Mouse (Mus musculus): ENCODE data around the gene Rassf8. TPM values are rescaled to one million over a fixed set of nuclear protein-coding genes. Genes with fewer than 3 reads are reported as not detected.

Rassf8 gene
- total RNA-seq, 2 experiments from 2014 or later: 15.5 to 17.3 TPM

DNA sequence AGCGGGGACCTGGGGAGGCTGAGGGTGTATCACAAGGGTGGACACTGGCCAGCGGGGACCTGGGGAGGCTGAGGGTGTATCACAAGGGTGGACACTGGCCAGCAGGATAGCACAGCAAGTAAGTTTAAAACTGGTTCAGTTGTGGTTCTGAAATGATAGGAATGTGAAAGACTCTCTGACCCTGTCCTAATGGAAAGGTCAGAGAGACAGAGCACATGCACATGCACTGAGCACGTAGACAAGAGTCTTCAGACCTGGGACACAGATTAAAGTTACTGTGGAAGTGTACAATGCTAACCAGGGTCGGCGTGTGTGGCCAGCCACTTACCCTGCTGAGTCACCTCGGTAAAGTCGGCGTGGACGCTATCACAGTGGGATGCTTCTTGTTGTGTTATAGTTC, 61.4 kb downstream of the Rassf8 start:
- intact Hi-C loops (cut with DNase I): no loop called here
- DNase-seq (ENCODE audit: low spot score in 2 of 2): no peak

DNA sequence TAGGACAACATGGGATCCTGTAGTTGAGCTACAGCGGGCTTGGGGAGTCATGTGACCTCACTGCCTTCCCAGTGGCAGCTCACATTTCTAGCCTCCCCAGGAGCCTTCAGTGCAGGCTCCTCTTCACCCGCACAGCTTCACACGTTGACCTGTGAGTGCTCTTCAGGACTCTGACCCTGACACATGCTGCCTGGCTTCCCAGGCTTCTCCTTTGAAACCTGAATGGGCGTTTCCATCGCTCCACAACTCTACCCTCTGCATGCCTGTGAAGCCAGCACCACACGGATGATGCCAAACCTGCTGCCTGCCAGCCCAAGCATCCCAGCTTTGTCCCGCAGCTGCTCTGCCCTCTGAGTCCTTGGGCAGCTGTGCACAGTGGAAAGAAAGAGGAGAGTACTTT, 63.0 kb downstream of the Rassf8 start:
- intact Hi-C loops (cut with DNase I): no loop called here
- DNase-seq (ENCODE audit: low spot score in 2 of 2): no peak

DNA sequence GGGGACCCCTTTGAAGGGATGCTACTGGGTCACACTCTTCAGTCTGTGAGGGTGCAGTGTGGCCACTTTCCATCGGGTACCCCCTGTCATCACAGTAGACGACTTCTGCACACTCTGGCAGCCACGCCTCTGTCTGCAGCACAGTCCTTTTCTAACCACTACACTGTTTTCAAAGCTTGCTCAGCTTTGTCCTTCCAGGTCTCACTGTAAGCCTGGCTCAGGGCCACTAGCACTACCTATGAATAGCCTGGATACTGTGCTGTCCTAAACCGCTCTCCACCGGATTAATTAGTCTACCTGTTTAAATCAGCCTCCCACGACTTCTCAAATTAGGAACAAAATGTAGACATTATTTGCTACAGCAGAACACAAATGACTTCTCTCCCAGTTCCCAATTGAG, 63.5 kb downstream of the Rassf8 start:
- intact Hi-C loops (cut with DNase I): no loop called here
- no peak for DNase-seq (ENCODE audit: low spot score in 2 of 2)

DNA sequence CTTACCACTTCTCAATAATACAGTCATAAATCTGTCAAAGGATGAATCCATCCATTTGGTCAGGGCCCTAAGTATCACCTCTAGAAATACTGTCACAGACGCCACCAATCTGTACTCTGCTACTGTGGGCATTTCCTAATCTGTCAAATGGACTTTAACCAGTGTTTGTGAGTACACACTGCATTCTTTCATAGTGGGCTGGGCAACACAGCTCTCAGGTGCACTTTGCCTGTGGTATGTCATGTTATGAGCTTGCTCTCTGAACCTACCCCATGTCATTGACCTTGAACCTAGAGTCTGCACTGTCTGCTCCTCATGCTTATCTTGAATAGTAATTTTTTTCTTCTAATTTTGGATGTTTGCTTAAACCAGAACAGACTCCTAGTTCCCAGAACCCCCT, 64.6 kb downstream of the Rassf8 start:
- DNase-seq (ENCODE audit: low spot score in 2 of 2): no peak
- intact Hi-C loops (cut with DNase I): no loop called here

DNA sequence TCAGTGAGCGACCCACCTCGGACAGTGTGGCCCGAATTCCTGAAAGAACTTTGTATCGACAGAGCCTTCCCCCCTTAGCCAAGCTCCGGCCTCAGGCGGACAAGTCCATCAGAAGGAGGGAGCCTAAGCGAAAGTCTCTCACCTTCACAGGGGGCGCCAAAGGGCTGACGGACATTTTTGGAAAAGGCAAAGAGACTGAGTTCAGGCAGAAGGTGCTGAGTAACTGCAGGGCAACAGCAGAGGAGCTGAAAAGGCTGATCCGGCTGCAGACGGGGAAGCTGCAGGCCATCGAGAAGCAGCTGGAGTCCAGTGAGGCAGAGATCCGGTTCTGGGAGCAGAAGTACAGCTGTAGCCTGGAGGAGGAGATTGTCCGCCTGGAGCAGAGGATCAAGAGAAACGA, 68.7 kb downstream of the Rassf8 start:
- intact Hi-C loops (cut with DNase I): no loop called here
- DNase-seq (ENCODE audit: low spot score in 2 of 2): no peak

DNA sequence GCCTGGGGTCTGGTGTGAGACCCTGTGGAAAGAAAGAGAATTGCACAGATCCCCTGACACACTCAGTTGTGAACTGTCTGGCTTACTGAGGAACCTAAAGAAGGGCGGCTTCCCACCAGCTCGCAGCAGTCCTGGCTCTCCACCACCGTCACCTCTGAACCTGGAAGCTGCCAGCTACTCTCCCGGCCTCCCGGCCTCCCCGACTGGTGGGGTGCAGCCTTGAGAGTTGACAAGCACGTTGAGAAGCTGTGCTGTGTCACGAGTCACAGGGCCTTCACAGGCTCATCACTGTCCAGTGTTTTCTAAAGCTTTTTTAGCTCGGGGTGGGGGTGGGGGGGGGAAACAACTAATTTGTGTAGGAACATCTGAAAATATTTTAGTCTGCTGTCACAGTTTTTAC, 72.6 kb downstream of the Rassf8 start:
- intact Hi-C loops (cut with DNase I): no loop called here
- DNase-seq (ENCODE audit: low spot score in 2 of 2): no peak

DNA sequence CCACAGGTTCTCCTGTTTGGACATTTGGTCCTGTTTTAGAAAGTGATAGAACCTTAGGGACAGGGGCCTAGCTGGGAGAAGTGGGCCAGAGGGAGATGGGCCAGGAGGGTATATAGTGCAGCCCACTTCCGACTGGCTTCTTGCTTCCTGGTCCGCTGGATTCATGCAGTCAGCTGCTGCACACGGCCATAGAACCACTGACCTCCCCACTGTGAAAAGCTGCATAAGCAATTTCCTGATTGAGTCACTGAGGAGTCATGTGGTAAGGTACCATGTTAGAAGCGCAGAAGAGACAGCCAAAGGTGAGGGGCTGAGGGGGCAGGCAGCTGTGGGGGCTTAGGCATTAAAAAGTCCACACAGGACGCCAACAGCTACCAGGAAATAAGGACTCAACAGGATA, 75.7 kb downstream of the Rassf8 start:
- intact Hi-C loops (cut with DNase I): loop anchor here (5.0 kb wide), 1 partner anchor 460 kb away; no protein-coding TSS in a partner anchor
- no peak for DNase-seq (ENCODE audit: low spot score in 2 of 2)

DNA sequence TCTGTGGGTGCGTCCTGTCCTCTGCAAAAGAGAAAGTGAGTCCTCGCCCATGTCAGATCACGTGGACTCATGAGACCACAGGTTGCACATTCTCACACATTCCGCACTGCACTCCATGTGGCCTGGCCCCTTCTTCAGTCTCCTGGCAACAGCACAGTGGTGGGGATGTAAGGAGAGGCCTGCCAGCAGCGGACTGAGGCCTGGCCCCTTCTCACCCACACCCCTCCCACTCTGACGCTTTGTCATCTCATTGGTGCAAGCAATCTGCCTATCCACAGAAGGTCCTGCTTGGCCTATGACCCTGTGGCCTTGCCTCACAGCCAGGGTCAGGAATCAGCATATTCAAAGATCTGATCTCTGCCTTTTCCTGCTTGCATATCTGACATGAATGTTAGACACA, 76.6 kb downstream of the Rassf8 start:
- intact Hi-C loops (cut with DNase I): loop anchor here (5.0 kb wide), 1 partner anchor 461 kb away; no protein-coding TSS in a partner anchor

DNA sequence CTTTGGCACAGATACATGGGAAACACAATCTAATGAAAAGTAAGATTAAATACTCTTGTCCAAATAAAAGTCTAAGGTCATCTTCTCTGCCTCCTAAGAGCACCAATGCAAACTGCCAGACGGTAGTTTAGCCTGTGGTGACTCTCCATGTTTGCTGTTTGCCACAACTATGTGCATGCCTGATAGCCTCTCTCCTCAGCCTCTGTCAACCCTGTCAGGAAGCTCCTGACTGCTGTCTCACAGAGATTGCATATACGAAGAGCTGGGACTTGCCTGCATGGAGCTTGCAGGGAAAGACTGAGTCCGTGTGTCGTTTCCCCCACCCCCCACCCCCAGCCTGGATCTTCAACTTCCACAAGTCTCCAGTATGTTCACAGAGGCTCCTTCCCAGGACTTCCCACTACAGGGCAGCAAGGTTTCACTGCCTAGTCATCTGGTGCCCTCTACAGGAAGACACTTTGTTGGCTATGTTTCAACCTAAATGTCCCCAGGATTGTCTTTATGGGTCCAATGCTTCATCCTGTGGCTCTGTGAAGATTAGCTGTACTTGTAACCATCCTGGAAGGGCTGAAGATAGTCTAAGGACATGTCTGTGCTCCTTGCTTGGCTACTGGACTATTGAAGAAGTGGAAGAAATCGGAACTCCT, 77.2 kb downstream of the Rassf8 start:
- intact Hi-C loops (cut with DNase I): loop anchor here (5.0 kb wide), 1 partner anchor 461 kb away; no protein-coding TSS in a partner anchor
- peak; percentile 28 to 33 for DNase-seq (ENCODE audit: low spot score in 2 of 2)

More for the DNA sequence above, 76.6 kb downstream of the Rassf8 start:
- DNase-seq (ENCODE audit: low spot score in 2 of 2): no peak

DNA sequence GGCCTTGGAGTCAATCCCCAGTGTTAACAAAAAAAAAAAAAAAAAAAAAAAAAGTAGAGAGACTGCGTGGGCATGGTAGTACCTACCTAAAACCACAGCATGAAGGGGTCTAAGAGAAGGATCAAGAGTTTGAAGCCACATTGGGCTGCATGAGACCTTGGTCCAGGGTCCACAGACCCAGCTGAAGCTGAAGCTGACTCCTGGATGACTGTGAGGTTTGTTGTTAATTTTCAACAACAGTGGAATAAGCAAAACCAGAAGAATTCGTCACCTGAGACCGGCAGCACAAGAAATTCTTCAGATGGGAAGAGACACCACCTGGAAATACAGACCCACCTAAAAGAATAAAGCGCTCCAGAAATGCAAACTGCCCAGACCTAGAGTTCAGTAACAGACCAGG, 79.8 kb downstream of the Rassf8 start:
- DNase-seq (ENCODE audit: low spot score in 2 of 2): no peak
- intact Hi-C loops (cut with DNase I): loop anchor here (5.0 kb wide), 1 partner anchor 586 kb away; no protein-coding TSS in a partner anchor

DNA sequence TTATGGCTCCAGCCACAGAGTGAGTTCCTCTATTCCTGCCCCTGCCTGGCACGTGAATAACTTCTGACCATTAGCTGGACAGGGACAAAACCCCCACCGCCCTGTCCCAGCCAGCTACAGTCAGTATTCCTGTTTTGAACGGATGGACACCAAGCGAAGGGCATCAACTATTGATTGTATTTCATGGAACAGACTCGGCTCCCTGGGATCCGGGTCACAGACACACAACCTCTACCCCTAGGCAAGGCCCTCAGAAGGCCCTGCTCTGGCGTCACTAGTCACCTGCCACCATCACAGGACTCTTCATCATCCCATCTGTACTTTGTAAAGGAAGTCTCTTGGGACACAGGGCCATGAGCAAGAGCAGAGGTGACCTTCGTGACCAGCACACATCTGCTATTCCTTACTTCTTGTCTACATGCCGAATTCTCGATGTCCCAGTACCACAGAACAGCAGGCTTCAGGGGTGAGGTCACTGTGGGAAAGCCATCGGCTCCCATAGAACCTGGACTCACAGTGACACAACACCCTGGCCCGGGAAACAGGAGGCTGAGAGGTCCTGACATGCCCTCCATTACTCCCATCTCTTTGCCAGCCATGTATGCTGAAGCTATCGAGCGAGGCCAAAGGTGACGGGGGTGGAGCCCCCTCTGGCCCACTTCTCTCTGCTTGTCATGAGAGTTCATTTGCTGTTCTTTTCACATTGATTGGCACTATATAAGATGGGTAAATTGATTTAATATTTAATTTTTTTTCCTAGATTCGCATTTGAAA, 82.7 kb downstream of the Rassf8 start:
- DNase-seq (ENCODE audit: low spot score in 2 of 2): no peak
- intact Hi-C loops (cut with DNase I): loop anchor here (5.0 kb wide), 1 partner anchor 583 kb away; no protein-coding TSS in a partner anchor

DNA sequence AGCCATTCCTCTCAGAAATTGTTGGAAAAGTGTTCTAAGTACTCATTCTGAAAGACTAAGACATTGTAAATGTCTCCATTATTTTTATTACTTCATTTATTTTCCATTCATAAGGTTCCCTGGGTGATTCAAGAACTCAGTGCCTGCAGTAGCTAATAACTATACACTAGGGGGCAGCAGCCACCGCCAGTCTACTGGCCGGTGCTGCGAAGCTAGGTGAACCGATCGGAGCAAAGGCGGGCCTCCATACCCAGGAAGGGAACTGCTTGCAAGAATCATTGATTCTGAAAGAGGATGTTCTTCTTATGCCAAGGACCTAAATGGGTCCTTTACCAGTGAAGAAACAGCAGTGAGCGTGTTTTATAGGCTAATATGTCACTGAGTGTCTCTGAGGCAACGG, 83.6 kb downstream of the Rassf8 start:
- intact Hi-C loops (cut with DNase I): loop anchor here (2.0 kb wide), 1 partner anchor 443 kb away; no protein-coding TSS in a partner anchor
- peak; percentile 53 to 73 for DNase-seq (ENCODE audit: low spot score in 2 of 2)

DNA sequence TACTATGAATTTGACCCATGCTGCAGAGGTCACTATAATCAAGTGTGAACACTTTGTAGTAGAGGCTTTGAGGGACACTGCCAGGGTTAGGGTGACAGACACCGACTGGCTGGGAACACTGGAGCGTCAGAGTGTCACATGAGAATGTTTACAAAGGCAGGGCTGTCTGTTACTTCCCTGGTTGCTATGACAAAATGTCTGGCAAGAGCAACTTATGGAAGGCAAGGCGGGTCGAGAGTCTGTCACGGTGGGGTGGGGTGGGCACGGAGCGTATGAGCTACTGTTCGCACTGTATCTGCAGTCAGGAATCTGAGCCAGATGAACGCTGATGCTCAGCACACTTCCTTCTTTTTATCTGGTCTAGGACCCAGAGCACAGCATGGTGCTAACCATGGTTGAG, 84.1 kb downstream of the Rassf8 start:
- intact Hi-C loops (cut with DNase I): loop anchor here (2.0 kb wide), 1 partner anchor 442 kb away; no protein-coding TSS in a partner anchor
- DNase-seq (ENCODE audit: low spot score in 2 of 2): no peak

DNA sequence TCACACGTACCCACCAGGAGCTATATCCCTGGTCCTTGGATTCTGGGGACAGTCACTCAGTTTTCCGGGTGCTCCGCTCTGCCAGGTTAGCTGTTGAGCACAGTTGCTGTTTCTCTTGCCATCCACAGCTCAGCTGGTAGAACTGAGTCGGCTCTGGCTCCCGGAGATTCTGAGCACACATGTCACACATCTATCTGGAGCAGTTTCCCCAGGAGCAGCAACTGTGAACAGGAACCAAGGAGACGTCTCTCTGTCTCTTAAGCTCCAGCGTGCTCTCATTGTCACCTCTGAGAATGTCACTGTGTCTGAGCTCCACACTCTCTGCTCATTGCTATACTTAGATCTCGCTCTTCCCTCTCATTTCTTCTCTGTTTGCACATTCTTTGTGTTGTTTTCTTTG, 86.4 kb downstream of the Rassf8 start:
- DNase-seq (ENCODE audit: low spot score in 2 of 2): peak in 1 of 2 experiments; percentile 61
- intact Hi-C loops (cut with DNase I): no loop called here

DNA sequence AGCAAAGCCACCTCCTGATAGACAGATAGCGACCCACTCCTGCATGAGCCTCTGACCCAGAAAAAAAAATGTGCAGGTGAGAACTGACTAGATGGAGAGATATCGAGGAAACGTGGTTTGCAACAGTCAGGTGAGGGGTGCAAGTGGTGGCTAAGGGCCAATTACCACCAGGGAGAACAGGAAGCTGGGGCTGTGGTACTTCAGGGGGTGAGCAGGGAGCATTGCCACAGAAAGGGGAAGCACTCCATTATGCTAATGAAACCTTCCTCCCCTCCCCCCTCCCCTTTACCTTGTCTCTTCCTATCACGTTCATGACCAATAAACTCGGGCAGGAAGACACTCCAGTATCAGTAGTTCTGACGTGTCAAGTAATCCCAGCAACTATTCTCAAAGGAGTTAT, 88.8 kb downstream of the Rassf8 start:
- no peak for DNase-seq (ENCODE audit: low spot score in 2 of 2)
- intact Hi-C loops (cut with DNase I): no loop called here

DNA sequence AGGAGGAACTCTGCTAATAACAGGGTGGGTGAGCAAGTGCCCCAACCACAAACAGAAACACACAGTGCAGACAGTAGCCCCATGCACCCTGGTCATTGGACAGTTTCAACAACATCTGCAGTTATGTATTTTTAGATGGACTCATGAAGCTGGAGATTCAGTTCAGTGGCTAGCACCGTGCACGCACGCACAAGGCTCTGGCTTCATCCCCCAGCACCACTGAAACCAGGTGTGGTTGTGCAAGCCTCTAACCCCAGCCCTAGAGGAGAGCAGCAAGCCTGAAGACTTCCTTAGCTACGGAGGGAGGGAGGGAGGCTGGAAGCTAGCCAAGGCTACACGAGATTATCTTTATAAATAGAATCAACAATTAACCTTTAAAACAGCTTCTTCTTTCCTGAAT, 99.1 kb downstream of the Rassf8 start:
- no peak for DNase-seq (ENCODE audit: low spot score in 2 of 2)
- intact Hi-C loops (cut with DNase I): no loop called here

DNA sequence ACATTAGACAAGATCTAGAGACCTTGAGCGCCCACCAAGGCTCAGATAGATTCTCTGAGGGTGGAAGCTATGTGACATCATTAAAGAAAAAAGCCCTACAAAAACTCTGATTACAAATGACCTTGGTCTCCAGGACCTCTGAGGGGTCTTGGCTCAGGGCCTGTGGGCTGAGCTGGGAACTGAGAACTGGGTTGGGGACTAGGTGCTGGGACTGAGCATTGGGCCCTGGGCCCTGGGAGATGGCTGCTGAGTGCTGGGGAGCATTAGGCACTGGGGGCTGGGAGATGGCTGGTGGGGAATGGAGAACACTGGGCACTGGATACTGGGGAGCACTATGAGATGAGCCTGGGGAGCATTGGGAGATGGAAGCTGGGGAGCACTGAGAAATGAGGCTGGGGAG, 99.5 kb downstream of the Rassf8 start:
- DNase-seq (ENCODE audit: low spot score in 2 of 2): no peak
- intact Hi-C loops (cut with DNase I): no loop called here

DNA sequence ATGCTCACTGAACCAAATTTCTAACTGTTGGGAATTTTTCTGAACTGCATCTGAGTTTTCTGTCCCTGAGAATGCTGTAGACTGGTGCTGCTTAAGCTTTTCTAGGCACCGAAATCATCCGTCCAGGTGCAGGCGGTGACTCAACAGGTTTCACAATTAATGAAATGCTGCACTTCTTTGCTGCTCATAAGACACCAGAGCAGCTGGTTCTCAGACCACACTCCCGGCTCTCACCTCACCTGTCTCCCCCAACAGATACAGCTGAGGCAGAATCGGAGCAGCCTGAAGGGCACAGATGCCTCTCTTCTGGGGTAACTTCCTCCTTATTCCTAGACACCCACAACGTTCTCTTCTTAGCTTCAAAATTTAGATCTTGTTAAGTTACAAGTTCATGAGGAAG, 100.4 kb downstream of the Rassf8 start:
- intact Hi-C loops (cut with DNase I): no loop called here
- no peak for DNase-seq (ENCODE audit: low spot score in 2 of 2)

DNA sequence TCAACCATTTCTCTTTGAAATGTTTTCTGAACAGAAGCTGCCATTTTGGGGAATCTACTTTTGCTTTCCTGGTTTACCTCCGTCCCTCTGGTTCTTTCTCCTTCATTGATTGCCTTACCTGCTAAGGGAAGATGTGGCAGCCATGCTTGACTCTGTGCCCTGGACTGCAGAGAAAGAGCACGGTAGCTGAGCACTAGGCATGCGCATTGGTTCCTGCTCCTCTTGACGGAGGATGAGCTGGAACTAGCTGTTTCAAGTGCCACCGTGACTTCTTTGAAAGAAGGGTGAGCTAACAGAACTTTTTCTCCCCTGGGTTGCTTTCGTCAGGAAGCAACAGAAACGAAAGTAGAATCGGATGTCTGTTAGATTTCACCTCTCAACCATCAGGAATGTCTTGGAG, 101.1 kb downstream of the Rassf8 start:
- intact Hi-C loops (cut with DNase I): no loop called here
- no peak for DNase-seq (ENCODE audit: low spot score in 2 of 2)

DNA sequence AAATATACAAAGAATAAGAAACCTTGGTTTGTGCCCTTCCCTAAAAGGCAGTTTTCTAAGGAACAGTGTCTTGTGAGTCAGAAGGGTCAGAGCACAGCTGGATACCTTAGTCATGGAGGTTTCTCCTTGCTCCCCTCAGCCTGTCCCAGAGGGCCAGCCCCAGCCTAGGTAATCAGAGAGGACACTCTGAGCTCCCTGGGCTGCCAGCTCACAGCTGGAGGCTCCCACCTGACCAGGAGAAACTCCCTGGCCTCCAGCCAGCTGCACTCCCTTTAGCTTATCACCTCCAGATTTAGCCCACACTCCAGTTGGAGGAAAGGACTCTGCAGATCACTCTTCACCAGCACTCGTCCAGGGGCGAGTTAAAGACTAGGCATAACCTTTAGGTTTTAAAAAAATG, 104.2 kb downstream of the Rassf8 start:
- intact Hi-C loops (cut with DNase I): no loop called here
- no peak for DNase-seq (ENCODE audit: low spot score in 2 of 2)

DNA sequence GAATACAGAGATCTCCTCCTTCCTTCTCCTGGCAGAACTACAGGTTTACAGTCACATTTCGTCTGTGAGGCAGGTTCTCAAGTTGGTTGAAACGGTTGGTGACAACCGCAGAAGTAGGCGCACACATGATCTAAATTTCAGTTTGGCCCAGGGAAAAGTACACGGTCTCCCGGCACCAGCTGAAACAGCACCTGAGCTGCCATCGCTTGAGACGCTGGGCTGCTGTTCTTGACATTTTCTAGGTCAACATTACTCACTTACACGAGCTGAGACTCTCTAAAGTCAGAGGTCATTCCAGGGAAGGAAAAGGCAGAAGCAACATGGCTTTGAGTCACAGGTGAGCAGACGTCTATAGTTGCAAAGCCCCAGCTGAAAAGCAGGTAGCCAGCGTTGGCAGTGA, 105.4 kb downstream of the Rassf8 start:
- intact Hi-C loops (cut with DNase I): no loop called here

More for the DNA sequence above, 105.4 kb downstream of the Rassf8 start:
- no peak for DNase-seq (ENCODE audit: low spot score in 2 of 2)
